Mouse (Mus musculus): ENCODE measurements around the gene Spsb3. TPM values are rescaled to one million over a fixed set of nuclear protein-coding genes. Genes with fewer than 3 reads are reported as not detected.

Spsb3 gene
- total RNA-seq, 1 experiment from 2014 or later = 6.0 TPM

DNA sequence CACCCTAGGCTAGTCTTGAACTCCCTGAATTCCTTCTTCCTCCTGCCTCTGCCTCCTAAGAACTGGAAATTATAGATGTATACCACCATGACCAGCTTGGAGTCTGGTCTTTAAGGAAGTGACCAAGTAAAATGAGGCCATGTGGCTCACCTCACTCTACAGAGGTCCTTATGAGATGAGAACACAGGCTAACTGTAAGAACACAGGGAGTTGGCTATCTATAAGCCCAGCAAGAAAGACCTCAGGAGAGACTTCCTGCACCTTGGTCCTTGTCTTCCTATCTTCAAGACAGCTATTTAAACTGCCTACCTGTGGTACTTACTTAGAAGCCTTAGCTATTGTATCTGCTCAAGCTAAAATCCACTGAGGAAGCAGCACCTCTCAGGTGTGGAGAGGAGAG is 27.5 kb downstream of the Spsb3 start:
- ATAC-seq (replicated peaks in 1 of 2; ENCODE audit: insufficient read depth in 1 of 2, low FRiP score in 2 of 2, low TSS enrichment in 1 of 2, low read depth in 1 of 2, poor library complexity in 2 of 2, severe bottlenecking in 2 of 2) = no peak

GRCm38 (mm10) chr17:24923246-24923645 is 36.8 kb downstream of the Spsb3 start:
- ATAC-seq (replicated peaks in 1 of 2; ENCODE audit: insufficient read depth in 1 of 2, low FRiP score in 2 of 2, low TSS enrichment in 1 of 2, low read depth in 1 of 2, poor library complexity in 2 of 2, severe bottlenecking in 2 of 2) = no peak

- no peak for ATAC-seq (replicated peaks in 1 of 2; ENCODE audit: insufficient read depth in 1 of 2, low FRiP score in 2 of 2, low TSS enrichment in 1 of 2, low read depth in 1 of 2, poor library complexity in 2 of 2, severe bottlenecking in 2 of 2)
Measured at GRCm38 (mm10) chr17:24929506-24929905, 43.1 kb downstream of the Spsb3 start.

DNA sequence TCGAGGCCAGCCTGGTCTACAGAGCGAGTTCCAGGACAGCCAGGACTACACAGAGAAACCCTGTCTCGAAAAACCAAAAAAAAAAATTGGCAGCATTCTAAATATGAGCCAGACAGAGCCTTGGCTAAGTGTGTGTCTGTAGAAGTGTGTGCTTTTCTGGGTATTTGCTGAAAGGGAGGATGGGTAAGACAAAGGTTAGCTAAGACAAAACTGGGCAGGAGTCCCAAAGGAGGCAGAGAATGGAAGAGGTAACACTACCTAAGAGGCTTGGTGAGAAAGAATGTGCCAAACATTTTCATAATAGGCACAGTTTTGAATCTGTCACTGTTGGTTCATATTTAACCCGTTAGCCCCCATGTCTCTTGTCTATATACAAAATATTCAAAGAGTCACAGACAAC is 46.0 kb downstream of the Spsb3 start:
- ATAC-seq (replicated peaks in 1 of 2; ENCODE audit: insufficient read depth in 1 of 2, low FRiP score in 2 of 2, low TSS enrichment in 1 of 2, low read depth in 1 of 2, poor library complexity in 2 of 2, severe bottlenecking in 2 of 2) = no peak

- no peak for ATAC-seq (replicated peaks in 1 of 2; ENCODE audit: insufficient read depth in 1 of 2, low FRiP score in 2 of 2, low TSS enrichment in 1 of 2, low read depth in 1 of 2, poor library complexity in 2 of 2, severe bottlenecking in 2 of 2)
Measured at GRCm38 (mm10) chr17:24933163-24933562, 46.7 kb downstream of the Spsb3 start.

GRCm38 (mm10) chr17:24934926-24935325 is 48.5 kb downstream of the Spsb3 start:
- no peak for ATAC-seq (replicated peaks in 1 of 2; ENCODE audit: insufficient read depth in 1 of 2, low FRiP score in 2 of 2, low TSS enrichment in 1 of 2, low read depth in 1 of 2, poor library complexity in 2 of 2, severe bottlenecking in 2 of 2)

DNA sequence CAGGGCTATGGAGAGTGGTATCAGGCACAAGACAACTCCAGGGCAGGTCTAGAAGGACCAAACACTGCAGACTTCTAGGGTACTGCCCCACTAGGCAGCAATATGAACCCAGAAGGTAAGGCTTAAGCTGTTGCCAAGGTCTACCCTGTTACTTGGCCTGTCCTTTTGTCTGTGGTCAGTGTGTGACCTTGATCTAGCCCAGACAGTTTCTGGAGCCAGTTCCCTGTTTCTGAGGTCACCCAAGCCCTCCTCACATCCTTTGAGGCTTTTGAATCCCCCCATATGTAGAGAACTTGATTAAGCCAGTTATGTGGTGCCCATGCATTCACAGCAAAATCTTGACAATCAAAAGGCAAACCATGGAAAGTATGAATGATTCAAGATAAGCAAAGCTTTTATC is 49.2 kb downstream of the Spsb3 start:
- no peak for ATAC-seq (replicated peaks in 1 of 2; ENCODE audit: insufficient read depth in 1 of 2, low FRiP score in 2 of 2, low TSS enrichment in 1 of 2, low read depth in 1 of 2, poor library complexity in 2 of 2, severe bottlenecking in 2 of 2)

DNA sequence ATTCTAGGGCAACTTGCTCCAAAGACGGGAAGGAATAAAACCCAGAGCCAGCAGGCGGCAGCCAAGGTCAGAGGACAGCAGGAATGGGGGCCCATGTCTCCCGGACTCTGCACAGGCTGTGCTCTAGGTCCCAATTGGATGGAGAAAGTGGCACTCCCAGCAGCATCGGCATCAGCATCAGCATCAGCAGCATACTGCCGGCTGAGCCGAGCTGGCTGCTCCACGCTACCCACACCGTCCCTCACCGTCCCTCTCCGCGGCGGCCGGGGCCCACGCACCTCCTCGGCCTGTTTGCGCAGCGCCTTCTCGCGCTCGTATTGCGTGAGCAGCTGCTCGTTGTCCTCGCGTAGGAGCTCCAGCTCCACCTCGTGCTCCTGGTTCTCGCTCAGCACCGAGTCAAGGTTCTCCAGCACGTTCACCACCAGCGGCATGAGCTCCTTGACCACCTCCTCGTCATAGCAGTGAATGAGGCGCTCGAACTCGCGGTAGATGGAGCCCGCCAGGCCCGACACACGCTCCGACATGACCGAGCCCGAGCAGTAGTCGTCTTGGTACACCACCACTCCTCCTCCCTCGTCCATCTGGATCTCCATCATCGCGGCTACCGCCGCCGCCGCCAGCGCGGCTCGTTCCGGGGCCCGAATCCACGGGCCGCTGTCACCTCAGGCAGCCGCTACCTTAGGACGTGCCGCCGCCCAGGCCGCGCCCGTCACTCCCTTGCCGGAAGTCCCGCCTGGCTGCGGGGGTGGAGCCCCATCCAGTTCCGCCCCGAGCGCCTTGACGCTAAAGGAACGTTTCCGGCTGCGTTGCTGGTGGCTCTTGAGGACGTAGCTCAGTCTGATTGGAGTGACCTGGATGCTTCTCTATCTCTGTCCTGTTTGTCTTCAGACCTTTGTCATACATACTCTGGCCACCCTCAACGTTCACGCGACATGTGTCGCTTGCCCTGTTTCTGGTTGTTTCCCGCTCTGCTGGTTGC is 50.1 kb downstream of the Spsb3 start, which contains the start of gene Mapk8ip3:
Mapk8ip3 (minus strand) TSS at position 719 of the 979 bp plus-strand sequence.
- peak; percentile 91 to 96 for ATAC-seq (replicated peaks in 1 of 2; ENCODE audit: insufficient read depth in 1 of 2, low FRiP score in 2 of 2, low TSS enrichment in 1 of 2, low read depth in 1 of 2, poor library complexity in 2 of 2, severe bottlenecking in 2 of 2)

DNA sequence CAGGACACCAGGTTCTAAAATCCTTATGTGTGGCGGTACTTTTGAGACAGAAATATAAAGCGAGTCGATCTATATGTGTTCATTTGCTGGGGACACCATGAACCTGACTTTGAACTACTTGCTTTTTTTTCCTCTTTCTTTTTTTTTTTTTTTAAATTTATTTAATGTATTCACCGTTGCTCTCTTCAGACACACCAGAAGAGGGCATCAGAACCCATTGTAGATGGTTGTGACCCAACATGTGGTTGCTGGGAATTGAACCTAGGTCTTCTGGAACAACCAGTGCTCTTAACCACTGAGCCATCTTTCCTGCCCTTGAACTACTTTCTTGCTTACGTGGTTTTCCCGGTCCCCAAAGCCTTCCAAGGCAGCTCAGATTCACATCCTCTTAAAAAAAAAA is 50.8 kb downstream of the Spsb3 start:
- ATAC-seq (replicated peaks in 1 of 2; ENCODE audit: insufficient read depth in 1 of 2, low FRiP score in 2 of 2, low TSS enrichment in 1 of 2, low read depth in 1 of 2, poor library complexity in 2 of 2, severe bottlenecking in 2 of 2) = no peak

Other genes starting within 250 kb of the Spsb3 start
- 2.2 and 4.7 TPM in 2 replicates for gene Slc9a3r2, start 236.3 kb upstream of the Spsb3 start, total RNA-seq (2017)
- not detected in 2 replicates for gene Npw, start 228.2 kb upstream of the Spsb3 start, total RNA-seq (2017)
- gene Zfp598, start 217.0 kb upstream of the Spsb3 start, total RNA-seq (2017) = 19.7 and 22.8 TPM in 2 replicates
- 0.25 TPM in 1 of 2 replicates, not detected in the other for gene Syngr3, start 196.7 kb upstream of the Spsb3 start, total RNA-seq (2017)
- 29.3 and 45.5 TPM in 2 replicates for gene Gfer, start 190.5 kb upstream of the Spsb3 start, total RNA-seq (2017)
- 1.2 and 2.8 TPM in 2 replicates for gene Noxo1, start 190.4 kb upstream of the Spsb3 start, total RNA-seq (2017)
- 24.0 and 29.7 TPM in 2 replicates for gene Tbl3, start 179.0 kb upstream of the Spsb3 start, total RNA-seq (2017)
- gene Rnf151, start 168.6 kb upstream of the Spsb3 start, total RNA-seq (2017) = not detected in 2 replicates
- gene Rps2, start 168.5 kb upstream of the Spsb3 start, total RNA-seq (2017) = 1,140 and 1,689 TPM in 2 replicates
- 164 and 207 TPM in 2 replicates for gene Ndufb10, start 162.2 kb upstream of the Spsb3 start, total RNA-seq (2017)
- not detected in 2 replicates for gene Rpl3l, start 158.8 kb upstream of the Spsb3 start, total RNA-seq (2017)
- gene Msrb1, start 150.0 kb upstream of the Spsb3 start, total RNA-seq (2017) = 33.6 and 69.4 TPM in 2 replicates
- gene Hs3st6, start 133.7 kb upstream of the Spsb3 start, total RNA-seq (2017) = not detected in 2 replicates
- gene Meiob, start 82.4 kb upstream of the Spsb3 start, total RNA-seq (2017) = 0.44 TPM in 1 of 2 replicates, not detected in the other
- gene Hagh, start 46.5 kb upstream of the Spsb3 start, total RNA-seq (2017) = 24.5 and 24.6 TPM in 2 replicates
- 15.0 and 19.6 TPM in 2 replicates for gene Fahd1, start 36.3 kb upstream of the Spsb3 start, total RNA-seq (2017)
- gene Igfals, start 20.6 kb upstream of the Spsb3 start, total RNA-seq (2017) = not detected in 2 replicates
- 27.9 and 33.1 TPM in 2 replicates for gene Nubp2, start 294 bp upstream of the Spsb3 start, total RNA-seq (2017)
- 13.7 and 27.3 TPM in 2 replicates for gene Eme2, start 8.4 kb downstream of the Spsb3 start, total RNA-seq (2017)
- gene Mrps34, start 8.5 kb downstream of the Spsb3 start, total RNA-seq (2017) = 23.1 and 25.8 TPM in 2 replicates
- 22.5 and 44.1 TPM in 2 replicates for gene Nme3, start 9.9 kb downstream of the Spsb3 start, total RNA-seq (2017)
- 32.8 and 48.7 TPM in 2 replicates for gene Mapk8ip3, start 50.3 kb downstream of the Spsb3 start, total RNA-seq (2017)
- 71.0 and 108 TPM in 2 replicates for gene Jpt2, start 74.0 kb downstream of the Spsb3 start, total RNA-seq (2017)
- 13.3 and 15.4 TPM in 2 replicates for gene Cramp1l, start 129.1 kb downstream of the Spsb3 start, total RNA-seq (2017)
- 35.1 and 41.3 TPM in 2 replicates for gene Ift140, start 129.4 kb downstream of the Spsb3 start, total RNA-seq (2017)
- gene Tmem204, start 196.9 kb downstream of the Spsb3 start, total RNA-seq (2017) = not detected in 2 replicates
- gene Telo2, start 229.3 kb downstream of the Spsb3 start, total RNA-seq (2017) = 22.5 and 28.7 TPM in 2 replicates
- 0.40 TPM in 1 of 2 replicates, not detected in the other for gene Ptx4, start 234.1 kb downstream of the Spsb3 start, total RNA-seq (2017)
- gene Clcn7, start 246.7 kb downstream of the Spsb3 start, total RNA-seq (2017) = 7.0 and 7.7 TPM in 2 replicates